Mouse (Mus musculus) neural tube, embryonic 12.5 days (tissue): ENCODE results near the gene Zgrf1. TPM values are rescaled to one million over a fixed set of nuclear protein-coding genes. Genes with fewer than 3 reads are reported as not detected.
A peak's percentile ranks its signal among the peaks of the same experiment; 100 is the strongest.

Experiments
- ATAC-seq: fragments of 200-750 bp; cut with Nextera tagmentation; 2 replicates; pipeline ENCODE4 v1.8.0; 2017; ENCODE audit warnings: low read depth, mild to moderate bottlenecking, moderate TSS enrichment, moderate library complexity; ENCODE audit not compliant: low FRiP score
- H3K27ac ChIP-seq: fragments of 300-500 bp; sonication (generic); 2 replicates; pipeline ENCODE4 v1.5.1; 2016
- H3K27me3 ChIP-seq: fragments of 300-500 bp; sonication (generic); replicated peaks from 2 replicates; pipeline ENCODE4 v1.6.1; 2016; ENCODE audit warnings: mild to moderate bottlenecking
- H3K36me3 ChIP-seq: fragments of 300-500 bp; sonication (generic); 2 replicates; pipeline ENCODE4 v1.6.1; 2016; ENCODE audit warnings: mild to moderate bottlenecking
- H3K4me1 ChIP-seq: fragments of 300-500 bp; sonication (generic); 2 replicates; pipeline ENCODE4 v1.6.1; 2016
- H3K4me2 ChIP-seq: fragments of 300-500 bp; sonication (generic); replicated peaks from 2 replicates; pipeline ENCODE4 v1.6.1; 2016; ENCODE audit warnings: mild to moderate bottlenecking
- H3K4me3 ChIP-seq: fragments of 300-500 bp; sonication (generic); 2 replicates; pipeline ENCODE4 v1.5.1; 2016
- H3K9ac ChIP-seq: fragments of 300-500 bp; sonication (generic); 2 replicates; pipeline ENCODE4 v1.6.1; 2016; ENCODE audit warnings: mild to moderate bottlenecking
- H3K9me3 ChIP-seq: fragments of 300-500 bp; sonication (generic); 2 replicates; pipeline ENCODE4 v1.6.1; 2016; ENCODE audit warnings: mild to moderate bottlenecking
- WGBS: fragments of 180-500 bp; shearing (Covaris S2); methylation state at CpG from one replicate; pipeline ENCODE4 v1.1.7; 2016; 5-methylcytosine and 5-hydroxymethylcytosine counted together
- polyA plus RNA-seq: library from polyadenylated mRNA; unstranded; fragments of >200 nt; fragmentation: Nextera tagmentation; extraction: Ambion mirVana; gene quantifications from 2 replicates; pipeline ENCODE4 v1.2.1, GENCODE M21; 2016

Gene Zgrf1
- polyA plus RNA-seq, 1 experiment from 2014 or later, result 9.7 TPM

DNA sequence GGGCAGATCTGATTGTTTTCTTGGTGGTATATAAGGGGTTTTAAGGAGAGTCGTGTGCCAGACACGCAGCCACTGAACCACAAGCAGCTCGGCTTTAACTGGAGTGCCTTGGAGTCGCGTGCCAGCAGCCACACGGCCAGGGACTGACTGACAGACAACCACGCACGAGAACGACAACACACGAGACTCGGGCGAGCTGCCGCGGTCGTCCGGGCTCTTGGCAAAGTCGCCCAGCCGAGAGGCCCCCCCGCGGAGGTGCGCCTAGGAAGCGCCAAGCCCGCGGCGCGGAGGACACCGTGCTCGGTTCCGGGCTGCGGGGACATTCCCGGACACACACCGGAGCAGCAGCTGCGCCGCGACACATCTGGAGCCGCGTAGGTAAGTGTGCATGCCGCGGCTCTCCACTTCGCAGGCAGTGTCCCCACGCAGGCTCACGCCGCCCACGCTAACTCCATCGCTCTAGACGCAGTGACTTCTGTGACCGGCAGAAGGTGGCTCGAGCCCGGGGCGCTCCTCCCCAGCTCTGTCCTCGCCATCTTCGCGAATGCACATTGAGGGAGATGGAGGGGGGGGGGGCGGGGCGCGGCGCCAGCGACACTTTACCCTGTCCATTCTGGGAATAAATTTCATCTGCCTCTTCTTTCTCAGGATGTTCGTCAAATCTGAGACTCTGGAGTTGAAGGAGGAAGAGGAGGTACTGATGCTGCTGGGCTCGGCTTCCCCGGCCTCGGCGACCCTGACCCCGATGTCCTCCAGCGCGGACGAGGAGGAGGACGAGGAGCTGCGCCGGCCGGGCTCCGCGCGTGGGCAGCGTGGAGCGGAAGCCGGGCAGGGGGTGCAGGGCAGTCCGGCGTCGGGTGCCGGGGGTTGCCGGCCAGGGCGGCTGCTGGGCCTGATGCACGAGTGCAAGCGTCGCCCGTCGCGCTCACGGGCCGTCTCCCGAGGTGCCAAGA, 80.1 kb downstream of the Zgrf1 start, which contains the start of gene Neurog2:
Gene Neurog2, plus strand, starts transcription at position 56 of the 953 bp plus-strand sequence.
- Histone ChIP-seq H3K9me3 (no peaks in the 10 kb centered on the region), H3K27ac (peak within 1 kb of the TSS; percentile 57), H3K4me1 (peaks cover 25% of the 10 kb centered on the region), H3K4me3 (peak within 1 kb of the TSS; percentile 54), H3K36me3 (no peaks in the 10 kb centered on the region), H3K27me3 (peaks cover 74% of the 10 kb centered on the region), H3K9ac (peak within 1 kb of the TSS; percentile 67), H3K4me2 (peak within 1 kb of the TSS; percentile 85)
- peak; percentile 48 for ATAC-seq
- under 1% methylated on average over 92 of the region's 92 CpGs for WGBS

GRCm38 (mm10) chr3:127634101-127634983, 81.1 kb downstream of the Zgrf1 start:
- Histone ChIP-seq H3K9ac (peak overlapping the region; percentile 67), H3K27me3 (peaks cover 72% of the 10 kb centered on the region), H3K36me3 (no peaks in the 10 kb centered on the region), H3K27ac (peak overlapping the region; percentile 57), H3K4me2 (peak overlapping the region; percentile 85), H3K4me1 (peaks cover 21% of the 10 kb centered on the region; the same call in 1 of the 2 replicates), H3K9me3 (no peaks in the 10 kb centered on the region), H3K4me3 (peak overlapping the region; percentile 54)
- WGBS, result under 1% methylated on average over 58 of the region's 58 CpGs
- ATAC-seq, result peak; percentile 71

DNA sequence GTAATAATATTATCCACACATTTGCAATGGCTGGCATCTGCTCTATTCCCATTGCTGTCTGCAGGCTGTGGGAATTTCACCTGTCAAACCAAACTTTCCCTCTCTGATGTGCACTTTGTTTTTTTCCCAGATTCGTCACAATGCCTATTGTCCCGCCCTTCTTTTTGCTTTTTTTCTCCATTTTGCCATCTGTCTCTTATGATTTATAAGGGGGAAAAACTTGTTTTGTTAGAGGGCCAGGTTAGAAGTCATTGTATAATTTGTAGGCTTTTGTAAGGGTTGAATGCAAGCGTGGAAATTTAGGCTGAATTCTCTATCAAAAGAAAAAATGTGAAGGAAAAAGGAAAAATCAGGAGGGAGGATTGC, 81.7 kb downstream of the Zgrf1 start:
- Histone ChIP-seq H3K4me1 (peaks cover 23% of the 10 kb centered on the region), H3K9ac (no peak overlapping the region), H3K9me3 (no peaks in the 10 kb centered on the region), H3K27ac (no peak overlapping the region), H3K36me3 (no peaks in the 10 kb centered on the region), H3K4me3 (peak overlapping the region; percentile 54; the same call in 1 of the 2 replicates), H3K27me3 (peaks cover 67% of the 10 kb centered on the region), H3K4me2 (peak overlapping the region; percentile 85)
- 2% methylated on average over 3 of the region's 3 CpGs for WGBS
- ATAC-seq, result no peak

DNA sequence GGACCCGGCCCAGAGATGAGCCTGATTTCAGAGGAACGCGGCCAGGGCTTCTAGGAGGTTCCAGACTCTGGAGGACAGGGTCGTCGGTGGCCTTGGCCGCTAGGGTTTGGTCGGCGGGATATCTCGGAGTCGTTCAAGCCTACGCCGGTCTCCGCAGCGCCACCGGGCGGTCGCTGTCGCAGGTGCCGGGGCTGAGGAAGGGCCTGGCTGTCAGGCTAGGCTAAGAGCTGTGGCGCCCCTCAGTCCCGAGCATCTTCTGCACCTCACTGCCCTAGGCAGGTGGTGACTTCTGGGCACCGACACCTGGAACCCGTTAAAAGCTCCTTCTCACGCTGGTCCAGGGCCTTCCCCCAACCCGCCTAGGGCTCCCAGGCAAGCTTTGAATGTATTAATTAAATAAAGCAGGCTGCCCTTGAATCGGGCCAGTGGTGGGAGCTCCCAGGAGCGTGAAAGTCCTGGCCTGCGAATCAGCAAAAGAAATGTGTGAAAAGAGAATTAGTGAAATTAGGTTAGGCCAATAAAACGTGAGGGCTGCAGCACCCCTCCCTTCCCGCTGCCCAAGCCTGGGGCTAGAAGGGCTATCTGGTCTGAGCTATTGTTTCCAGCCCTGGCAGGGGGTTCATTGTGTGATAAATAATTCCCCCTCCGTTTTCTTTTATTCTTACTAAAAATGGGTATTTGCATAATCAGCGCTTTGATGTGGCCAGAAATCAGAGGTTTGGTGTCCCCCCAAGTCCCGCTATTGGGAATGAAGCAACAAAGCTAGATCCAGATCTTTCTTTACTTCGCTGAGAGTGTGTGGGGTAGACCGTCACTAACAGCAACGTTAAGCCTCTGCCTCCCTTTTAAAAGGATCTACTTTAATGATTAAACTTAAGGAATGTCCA, 86.8 kb downstream of the Zgrf1 start:
- peak overlapping the region; percentile 51 for H3K4me2 ChIP-seq
- no peak overlapping the region for H3K4me3 ChIP-seq
- no peak overlapping the region for H3K9ac ChIP-seq
- no peak overlapping the region for H3K27ac ChIP-seq
- WGBS, result under 1% methylated on average over 36 of the region's 36 CpGs
- H3K36me3 ChIP-seq, result no peaks in the 10 kb centered on the region
- peak; percentile 87 for ATAC-seq
- peaks cover 68% of the 10 kb centered on the region for H3K27me3 ChIP-seq
- H3K9me3 ChIP-seq, result no peaks in the 10 kb centered on the region
- H3K4me1 ChIP-seq, result peaks cover 22% of the 10 kb centered on the region

GRCm38 (mm10) chr3:127640762-127641700, 87.7 kb downstream of the Zgrf1 start:
- peak; percentile 33; the same call in 1 of the 2 replicates for ATAC-seq
- peaks cover 74% of the 10 kb centered on the region for H3K27me3 ChIP-seq
- H3K9ac ChIP-seq, result no peak overlapping the region
- 2% methylated on average over 37 of the region's 37 CpGs for WGBS
- no peak overlapping the region for H3K4me3 ChIP-seq
- H3K36me3 ChIP-seq, result no peaks in the 10 kb centered on the region
- peak overlapping the region; percentile 51 for H3K4me2 ChIP-seq
- no peak overlapping the region for H3K27ac ChIP-seq
- H3K4me1 ChIP-seq, result peaks cover 22% of the 10 kb centered on the region
- no peaks in the 10 kb centered on the region for H3K9me3 ChIP-seq

DNA sequence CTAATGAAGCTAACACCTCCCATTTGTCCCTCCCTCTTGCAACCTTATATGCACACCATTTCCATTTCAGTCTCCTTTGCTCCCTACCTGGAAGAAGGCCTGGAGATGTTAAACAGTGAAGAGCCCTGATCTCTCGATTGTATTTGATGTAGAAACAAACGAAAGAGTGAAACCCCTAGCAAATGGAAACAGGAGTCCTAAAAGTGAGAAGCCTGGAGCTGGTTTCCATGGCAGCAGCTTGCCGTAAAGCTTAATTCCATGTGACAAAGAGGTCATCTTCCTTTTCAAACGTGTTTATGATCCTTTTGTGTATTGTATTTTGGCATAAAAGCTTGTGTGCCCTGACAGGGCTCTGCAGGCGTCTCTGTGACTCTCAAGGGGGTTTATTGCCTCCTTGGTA, 88.9 kb downstream of the Zgrf1 start:
- no peak for ATAC-seq
- Histone ChIP-seq H3K4me2 (peak overlapping the region; percentile 15; the same call in 1 of the 2 replicates), H3K4me1 (peaks cover 25% of the 10 kb centered on the region), H3K9me3 (no peaks in the 10 kb centered on the region), H3K27me3 (peaks cover 78% of the 10 kb centered on the region), H3K4me3 (no peak overlapping the region), H3K9ac (no peak overlapping the region), H3K27ac (no peak overlapping the region), H3K36me3 (no peaks in the 10 kb centered on the region)
- WGBS, result under 1% methylated on average over 5 of the region's 5 CpGs

DNA sequence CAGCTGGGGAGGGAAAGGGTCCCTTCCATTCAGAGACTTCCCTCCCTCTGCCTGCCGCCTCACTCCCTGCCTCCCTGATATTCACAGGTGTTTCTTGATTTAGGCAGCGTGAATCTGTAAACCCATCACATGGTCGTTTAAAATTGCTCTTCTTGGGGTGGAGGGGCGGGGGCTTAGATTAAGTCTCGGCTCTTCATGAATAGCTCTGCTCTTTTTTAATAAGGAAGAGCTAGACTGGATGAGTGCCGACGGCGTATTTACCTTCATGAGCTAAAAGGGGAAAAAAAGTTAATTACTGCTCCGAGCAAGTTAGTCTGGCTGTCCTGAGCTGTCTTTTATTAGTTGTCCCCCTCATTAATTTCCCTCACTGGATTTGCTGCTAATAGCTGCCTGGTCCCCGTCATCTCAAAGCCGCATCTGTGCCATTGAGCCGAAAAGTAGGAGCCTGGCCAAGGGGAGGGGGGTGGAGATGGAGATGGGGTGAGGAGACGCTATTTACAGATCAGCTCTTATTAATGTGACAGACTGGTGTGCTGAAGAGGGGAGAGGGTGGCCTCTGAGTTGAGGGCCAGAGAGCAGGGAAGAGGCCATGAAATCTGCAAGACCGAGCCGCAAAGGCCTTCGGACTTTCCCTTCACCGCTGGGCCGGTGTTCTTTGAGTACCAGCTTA, 93.0 kb downstream of the Zgrf1 start:
- Histone ChIP-seq H3K4me3 (no peak overlapping the region), H3K9ac (no peak overlapping the region), H3K27me3 (peaks cover 47% of the 10 kb centered on the region), H3K36me3 (no peaks in the 10 kb centered on the region), H3K4me2 (no peak overlapping the region), H3K9me3 (no peaks in the 10 kb centered on the region), H3K27ac (no peak overlapping the region), H3K4me1 (peaks cover 10% of the 10 kb centered on the region)
- no peak for ATAC-seq
- WGBS, result 47% methylated on average over 18 of the region's 18 CpGs

- H3K9ac ChIP-seq, result no peak overlapping the region
- H3K4me2 ChIP-seq, result no peak overlapping the region
- ATAC-seq, result no peak
- WGBS, result 62% methylated on average over 7 of the region's 7 CpGs
- H3K27ac ChIP-seq, result no peak overlapping the region
- no peak overlapping the region for H3K4me3 ChIP-seq
- no peaks in the 10 kb centered on the region for H3K4me1 ChIP-seq
- H3K27me3 ChIP-seq, result peaks cover 1% of the 10 kb centered on the region; the same call in 1 of the 2 replicates
- no peaks in the 10 kb centered on the region for H3K9me3 ChIP-seq
- H3K36me3 ChIP-seq, result no peaks in the 10 kb centered on the region
Observed at GRCm38 (mm10) chr3:127651742-127652653, 98.7 kb downstream of the Zgrf1 start.

DNA sequence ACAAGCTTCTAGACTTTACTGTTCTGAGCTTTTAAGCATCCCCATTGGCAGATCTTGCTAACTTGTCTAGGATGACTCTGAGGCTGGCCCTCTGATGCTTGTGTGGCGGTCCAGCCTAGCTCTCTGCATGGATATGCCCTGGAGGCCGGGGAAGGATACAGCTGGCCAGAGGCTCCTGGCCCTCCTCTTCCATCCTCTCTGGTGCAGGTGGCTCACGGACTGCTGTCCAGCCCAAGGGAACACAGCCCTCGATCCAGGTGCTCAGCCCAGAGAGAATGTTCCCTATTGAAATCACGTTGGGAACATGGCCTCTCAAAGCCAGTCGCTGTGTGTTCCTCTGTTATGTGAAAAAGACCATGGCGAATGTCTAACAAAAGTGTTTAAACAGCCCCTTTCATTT, 107.4 kb downstream of the Zgrf1 start:
- H3K9ac ChIP-seq, result no peak overlapping the region
- no peaks in the 10 kb centered on the region for H3K27me3 ChIP-seq
- no peaks in the 10 kb centered on the region for H3K9me3 ChIP-seq
- ATAC-seq, result peak; percentile 77
- peaks cover 18% of the 10 kb centered on the region for H3K4me1 ChIP-seq
- 35% methylated on average over 7 of the region's 7 CpGs for WGBS
- no peak overlapping the region for H3K27ac ChIP-seq
- no peak overlapping the region for H3K4me3 ChIP-seq
- no peaks in the 10 kb centered on the region for H3K36me3 ChIP-seq
- H3K4me2 ChIP-seq, result no peak overlapping the region
